In the genomic region with DNA sequence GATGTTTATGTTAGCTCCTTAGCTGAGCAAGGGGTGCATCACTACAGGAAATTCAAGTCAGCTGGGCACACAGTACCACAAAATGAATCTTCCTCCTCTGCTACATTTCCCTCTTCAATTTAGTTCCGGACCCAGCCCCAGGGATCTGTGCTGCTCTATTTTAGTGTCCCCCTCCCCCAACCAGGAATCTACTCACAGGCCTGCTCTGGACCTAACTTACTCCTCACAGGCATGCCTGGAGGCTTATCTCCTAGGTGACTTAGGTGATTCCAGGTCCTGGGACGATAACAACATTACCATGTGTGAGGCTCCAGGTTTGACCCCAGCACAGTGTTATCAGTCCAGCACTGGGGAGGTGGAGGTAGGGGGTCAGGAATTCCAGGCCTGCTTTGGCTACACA, we compare ENCODE assay signal across 1 mouse cellular context.
TF ChIP-seq lines count a peak whose summit lies in the region.

No protein-coding gene starts in this region.

TF ChIP-seq in MEL, 35 proteins besides CTCF, POLR2A, EP300 and RAD21 (continued from another document):
- TF ChIP-seq CHD1 (IDR thresholded peaks at IDR 0.05; ENCODE audit: low read depth, low read length) = no peak
- no peak for TF ChIP-seq TAL1 (IDR thresholded peaks at IDR 0.05; ENCODE audit: low read length)
- TF ChIP-seq NRF1 (IDR thresholded peaks at IDR 0.05; ENCODE audit: insufficient read depth, low read depth, low read length, poor library complexity, severe bottlenecking) = no peak
- TF ChIP-seq USF1 (IDR thresholded peaks at IDR 0.05; ENCODE audit: low read depth, low read length) = no peak
- TF ChIP-seq HCFC1 (IDR thresholded peaks at IDR 0.05; ENCODE audit: low read depth, low read length) = no peak
- no peak for TF ChIP-seq MAX (IDR thresholded peaks at IDR 0.05; ENCODE audit: low read length)
- no peak for TF ChIP-seq MYC (IDR thresholded peaks at IDR 0.05; ENCODE audit: low read depth, low read length)
- TF ChIP-seq ZC3H11A (IDR thresholded peaks at IDR 0.05; ENCODE audit: low read depth, low read length) = no peak
- no peak for TF ChIP-seq TBP (IDR thresholded peaks at IDR 0.05; ENCODE audit: low read depth, low read length)
- TF ChIP-seq NELFE (IDR thresholded peaks at IDR 0.05; ENCODE audit: low read depth, low read length) = no peak
- no peak for TF ChIP-seq MYB (IDR thresholded peaks at IDR 0.05; ENCODE audit: low read depth, low read length)
- no peak for TF ChIP-seq ZKSCAN1 (IDR thresholded peaks at IDR 0.05; ENCODE audit: low read depth, low read length)
- no peak for TF ChIP-seq SMC3 (IDR thresholded peaks at IDR 0.05; ENCODE audit: low read depth, low read length)
- TF ChIP-seq ELF1 (IDR thresholded peaks at IDR 0.05; ENCODE audit: low read depth, low read length) = no peak
- TF ChIP-seq GATA1 (IDR thresholded peaks at IDR 0.05; ENCODE audit: low read depth, low read length) = no peak
